Mouse (Mus musculus) liver, embryonic 14.5 days (tissue): ENCODE data around the gene Cdk19. TPM values are rescaled to one million over a fixed set of nuclear protein-coding genes. Genes with fewer than 3 reads are reported as not detected.

Experiments
- ATAC-seq: fragments of 200-750 bp; cut with Nextera tagmentation; 2 replicates; pipeline ENCODE4 v1.8.0; 2017; ENCODE audit warnings: moderate number of reproducible peaks, mild to moderate bottlenecking, moderate library complexity; ENCODE audit not compliant: insufficient read depth
- DNase-seq, 3 experiments: peaks; one replicate each; pipeline ENCODE4 v3.0.0-alpha.2; 2012 to 2013; ENCODE audit warnings: low read depth in 3 of 3, low spot score in 3 of 3
- H3K27ac ChIP-seq: fragments of 300-500 bp; sonication (generic); 2 replicates; pipeline ENCODE4 v1.5.1; 2014; ENCODE audit warnings: moderate library complexity, mild to moderate bottlenecking, control low read depth, inconsistent platforms
- H3K27me3 ChIP-seq: fragments of 300-500 bp; sonication (generic); 2 replicates; pipeline ENCODE4 v1.6.1; 2014; ENCODE audit warnings: mild to moderate bottlenecking, low read length, moderate library complexity; ENCODE audit not compliant: control insufficient read depth, insufficient read depth
- H3K36me3 ChIP-seq: fragments of 300-500 bp; sonication (generic); replicated peaks from 2 replicates; pipeline ENCODE4 v1.6.1; 2014; ENCODE audit warnings: low read depth; ENCODE audit not compliant: control insufficient read depth, insufficient read depth
- H3K4me1 ChIP-seq, 2 experiments: fragments of 200-500 bp in 1 of 2; fragments of 300-500 bp in 1 of 2; sonication (generic) in 1 of 2; replicated peaks; 2 replicates each; pipeline ENCODE4 v1.6.1; 2012 to 2014; ENCODE audit warnings: antibody characterized with exemption in 1 of 2, inconsistent platforms in 1 of 2, low read length in 1 of 2; ENCODE audit not compliant: control insufficient read depth in 2 of 2, insufficient read depth in 2 of 2
- H3K4me2 ChIP-seq: fragments of 300-500 bp; sonication (generic); 2 replicates; pipeline ENCODE4 v1.6.1; 2014; ENCODE audit warnings: low read depth, mild to moderate bottlenecking, control low read depth, moderate library complexity
- H3K4me3 ChIP-seq, 2 experiments: fragments of 200-500 bp in 1 of 2; fragments of 300-500 bp in 1 of 2; sonication (generic) in 1 of 2; 2 replicates each; pipeline ENCODE4 v1.5.1; 2012 to 2014; ENCODE audit warnings: low read depth in 2 of 2, low read length in 2 of 2, mild to moderate bottlenecking in 2 of 2, control low read depth in 1 of 2, inconsistent platforms in 1 of 2, moderate library complexity in 1 of 2; ENCODE audit not compliant: insufficient read depth in 1 of 2
- H3K9ac ChIP-seq: fragments of 300-500 bp; sonication (generic); replicated peaks from 2 replicates; pipeline ENCODE4 v1.6.1; 2014; ENCODE audit warnings: mild to moderate bottlenecking, control low read depth, moderate library complexity
- H3K9me3 ChIP-seq: fragments of 300-500 bp; sonication (generic); 2 replicates; pipeline ENCODE4 v1.6.1; 2016; ENCODE audit warnings: low read length, mixed read lengths; ENCODE audit not compliant: control insufficient read depth
- CTCF ChIP-seq: IDR thresholded peaks from 2 replicates; pipeline ENCODE4 v1.5.1; 2016; ENCODE audit warnings: antibody characterized with exemption, low read depth, control low read depth
- EP300 ChIP-seq: IDR thresholded peaks from 2 replicates; pipeline ENCODE4 v1.6.1; 2016; ENCODE audit warnings: antibody characterized with exemption, low read depth
- WGBS: fragments of 180-500 bp; shearing (Covaris S2); extraction: QIAGEN DNeasy Blood & Tissue Kit; methylation state at CpG from one replicate; pipeline ENCODE4 v1.1.7; 2014; ENCODE audit not compliant: insufficient replicate concordance; 5-methylcytosine and 5-hydroxymethylcytosine counted together
- polyA plus RNA-seq, 2 experiments: library from polyadenylated mRNA; depleted of rRNA in 1 of 2; stranded (reverse) in 1 of 2; unstranded in 1 of 2; fragments of >200 nt; fragmentation: Nextera tagmentation in 1 of 2; extraction: Ambion mirVana in 1 of 2; gene quantifications; 2 replicates each; pipeline versions ENCODE4 v1.2.1 to v1.2.3; 2012 to 2014

Cdk19 gene
- polyA plus RNA-seq, 2 experiments, result 3.1 TPM

- H3K4me2 ChIP-seq, result no peak overlapping the region
- H3K27me3 ChIP-seq, result no peaks in the 10 kb centered on the region
- H3K9me3 ChIP-seq, result no peaks in the 10 kb centered on the region
- H3K27ac ChIP-seq, result no peak overlapping the region
- no peak overlapping the region for H3K4me3 ChIP-seq
- TF ChIP-seq CTCF (no peak), EP300 (no peak)
- WGBS, result 84% methylated on average over 7 of the region's 7 CpGs
- H3K9ac ChIP-seq, result no peak overlapping the region
- DNase-seq (no peak), ATAC-seq (no peak)
- H3K36me3 ChIP-seq, result no peaks in the 10 kb centered on the region
- H3K4me1 ChIP-seq, result peaks cover 0 to 4% of the 10 kb centered on the region in 2 experiments; a peak in 1 of 4 replicates
These were observed 104.0 kb downstream of the Cdk19 start for GRCm38 (mm10) chr10:40443371-40443770.

DNA sequence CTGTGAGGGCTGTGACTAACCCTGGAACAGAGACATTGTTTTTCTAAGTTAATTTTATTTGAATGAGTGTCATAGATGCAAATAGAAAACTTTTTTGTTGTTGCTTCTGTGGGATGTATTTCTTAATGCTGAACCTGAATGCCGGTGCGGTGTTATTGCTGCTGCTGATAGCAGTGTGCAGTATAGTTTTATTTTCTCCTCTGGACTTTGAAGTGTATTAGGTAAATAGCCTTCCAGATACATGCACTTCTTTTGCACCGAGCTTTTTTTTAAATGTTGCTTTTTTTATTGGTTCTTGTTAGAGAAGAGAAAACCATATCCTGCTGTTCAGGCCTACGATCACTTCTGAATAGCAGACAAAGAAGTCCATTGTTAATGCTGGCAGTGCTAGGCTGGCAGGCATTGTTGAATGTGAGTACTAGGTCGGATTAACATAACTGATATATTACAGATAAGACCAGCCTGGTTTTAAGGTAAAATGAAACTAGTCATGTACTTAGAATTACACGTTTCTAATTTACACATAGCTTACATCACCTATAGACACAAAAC, 104.5 kb downstream of the Cdk19 start:
- Histone ChIP-seq H3K36me3 (no peaks in the 10 kb centered on the region), H3K9ac (no peak overlapping the region), H3K4me2 (no peak overlapping the region), H3K27me3 (no peaks in the 10 kb centered on the region), H3K27ac (no peak overlapping the region), H3K4me3 (no peak overlapping the region), H3K4me1 (peaks cover 0 to 4% of the 10 kb centered on the region in 2 experiments; a peak in 1 of 4 replicates), H3K9me3 (no peaks in the 10 kb centered on the region)
- 71% methylated on average over 6 of the region's 6 CpGs for WGBS
- no peak for TF ChIP-seq CTCF
- no peak for TF ChIP-seq EP300
- DNase-seq (no peak), ATAC-seq (no peak)

DNA sequence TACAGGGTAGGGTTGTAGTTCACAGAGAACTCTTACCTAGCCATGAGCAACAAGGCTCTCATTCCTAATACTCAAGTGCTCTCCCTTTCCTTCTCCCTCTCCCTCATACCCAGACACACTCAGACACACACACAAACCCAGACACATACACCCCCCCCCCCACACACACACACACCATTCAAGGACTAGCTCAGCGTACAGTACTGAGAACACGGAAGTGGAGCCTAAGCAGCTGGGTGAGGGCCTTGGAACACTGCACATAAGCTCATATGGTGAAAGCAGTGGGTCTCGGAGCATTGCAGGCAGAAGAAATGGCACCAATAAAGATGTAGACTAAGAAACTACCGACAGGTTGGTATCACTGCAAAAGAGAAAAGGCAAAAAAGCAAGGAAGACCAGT, 105.2 kb downstream of the Cdk19 start:
- TF ChIP-seq CTCF (no peak), EP300 (no peak)
- 77% methylated on average over 4 of the region's 4 CpGs for WGBS
- H3K27ac ChIP-seq, result no peak overlapping the region
- ATAC-seq (no peak), DNase-seq (no peak)
- no peak overlapping the region for H3K4me3 ChIP-seq
- H3K4me2 ChIP-seq, result no peak overlapping the region
- H3K9ac ChIP-seq, result no peak overlapping the region
- H3K9me3 ChIP-seq, result no peaks in the 10 kb centered on the region
- H3K27me3 ChIP-seq, result no peaks in the 10 kb centered on the region
- H3K36me3 ChIP-seq, result no peaks in the 10 kb centered on the region
- H3K4me1 ChIP-seq, result peaks cover 0 to 6% of the 10 kb centered on the region in 2 experiments; a peak in 1 of 4 replicates

DNA sequence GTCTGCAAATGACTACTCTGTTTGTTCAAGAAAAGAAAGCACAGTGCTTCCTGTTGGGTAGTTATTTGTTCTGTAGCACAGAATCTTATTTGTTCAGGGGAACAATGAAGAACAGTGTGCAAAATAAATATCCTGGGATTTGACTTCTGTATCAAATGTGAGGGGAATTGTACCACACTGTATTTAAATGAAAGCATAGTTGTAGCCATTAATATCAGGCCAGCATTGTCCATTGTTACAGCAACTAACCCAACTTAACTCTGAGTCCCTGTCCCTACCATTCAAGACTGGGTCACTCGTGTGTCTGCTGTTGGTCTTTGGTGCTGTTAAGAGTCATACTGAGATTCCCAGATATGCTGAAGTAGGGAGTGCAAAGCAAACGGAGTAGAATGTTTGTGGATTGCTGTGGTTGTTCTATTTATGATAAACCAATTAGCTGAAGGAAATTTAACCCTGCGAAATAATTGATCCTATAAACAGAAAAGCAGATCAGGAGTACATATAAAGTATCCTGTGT, 106.8 kb downstream of the Cdk19 start:
- H3K27ac ChIP-seq, result no peak overlapping the region
- TF ChIP-seq EP300 (no peak), CTCF (no peak)
- H3K9ac ChIP-seq, result no peak overlapping the region
- no peak for ATAC-seq
- H3K4me3 ChIP-seq, result no peak overlapping the region
- no peaks in the 10 kb centered on the region for H3K36me3 ChIP-seq
- 41% methylated on average over 3 of the region's 3 CpGs for WGBS
- no peaks in the 10 kb centered on the region for H3K27me3 ChIP-seq
- H3K4me2 ChIP-seq, result no peak overlapping the region
- no peak for DNase-seq
- H3K9me3 ChIP-seq, result no peaks in the 10 kb centered on the region
- H3K4me1 ChIP-seq, result peaks cover 0 to 8% of the 10 kb centered on the region in 2 experiments; a peak in 3 of 4 replicates

DNA sequence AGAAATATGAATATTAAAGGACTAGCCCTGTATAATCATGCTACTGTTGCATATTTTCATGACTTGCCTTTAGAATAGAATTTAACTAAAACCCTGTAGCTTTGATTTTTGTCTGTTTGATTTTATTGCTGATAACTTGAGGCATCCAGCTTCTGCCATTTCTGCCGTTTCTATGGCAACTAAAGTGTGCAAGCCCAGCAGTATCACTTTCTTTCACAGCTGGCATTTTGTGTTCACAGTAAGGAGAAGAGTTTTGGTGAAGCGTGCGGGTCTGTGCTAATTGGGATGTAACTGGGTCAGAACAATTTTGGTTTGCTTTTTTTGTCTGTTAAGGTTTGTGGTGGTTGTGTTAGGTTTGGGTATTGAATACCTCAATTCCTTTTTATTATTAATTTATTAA, 107.3 kb downstream of the Cdk19 start:
- TF ChIP-seq EP300 (no peak), CTCF (no peak)
- H3K27ac ChIP-seq, result no peak overlapping the region
- no peaks in the 10 kb centered on the region for H3K36me3 ChIP-seq
- H3K9ac ChIP-seq, result no peak overlapping the region
- H3K27me3 ChIP-seq, result no peaks in the 10 kb centered on the region
- no peaks in the 10 kb centered on the region for H3K9me3 ChIP-seq
- 66% methylated on average over 3 of the region's 3 CpGs for WGBS
- ATAC-seq (no peak), DNase-seq (no peak)
- no peak overlapping the region for H3K4me2 ChIP-seq
- peaks cover 3 to 12% of the 10 kb centered on the region in 2 experiments for H3K4me1 ChIP-seq
- no peak overlapping the region for H3K4me3 ChIP-seq
